Mouse (Mus musculus) mouse embryonic stem cell (cell line): Measurements from ENCODE around the gene Pabpc4.

Experiments used
- in situ Hi-C, 2 experiments: fragments of 300-500 bp; cut with MboI; formaldehyde crosslinking; loops; 1 replicate in 1 of 2; 3 replicates in 1 of 2; pipeline ENCODE4 v1.14.3; 2019 to 2020; ENCODE audit warnings: low sequenced_read_pairs in 2 of 2, low pct_unique_long_range_greater_than_20kb in 1 of 2, mixed read lengths in 1 of 2; ENCODE audit not compliant: unreplicated experiment in 1 of 2

The Pabpc4 gene

DNA sequence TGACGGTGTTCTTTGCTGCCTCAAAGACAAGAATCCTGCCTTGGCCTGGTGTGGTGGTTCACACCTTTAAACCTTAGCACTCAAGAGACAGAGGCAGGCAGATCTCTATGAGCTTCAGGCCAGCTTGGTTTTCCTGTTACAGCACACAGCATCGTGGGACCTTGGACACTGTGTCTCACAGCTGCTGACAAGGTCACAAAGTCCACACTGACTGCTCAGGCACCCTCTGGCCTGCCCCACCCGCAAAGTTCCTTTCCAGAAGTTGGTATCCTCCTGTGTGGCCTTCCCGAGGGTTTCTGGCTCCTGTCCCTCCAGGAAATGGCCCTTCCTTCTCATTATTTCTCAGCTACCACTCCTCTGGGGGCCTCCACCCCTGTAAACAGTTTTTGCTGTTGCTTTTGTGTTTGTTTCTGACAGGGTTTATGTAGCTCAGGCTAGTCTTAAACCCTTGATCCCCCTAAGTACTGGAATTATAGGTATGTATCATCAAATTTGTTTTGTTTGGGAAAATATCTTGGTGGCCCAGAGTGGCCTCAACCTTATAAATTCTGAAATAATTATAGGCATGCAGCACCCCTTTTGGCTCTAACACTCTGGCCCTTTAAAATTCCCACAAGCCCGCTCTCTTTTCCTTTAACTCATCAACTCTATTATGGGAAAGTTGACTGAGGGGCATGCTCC lies at the start of gene Pabpc4:
TSS of gene Pabpc4 (plus strand) at position 631 of the 681 bp plus-strand sequence.
- in situ Hi-C loops, result no loop called here

GRCm38 (mm10) chr4:123213975-123214374 lies 48.2 kb upstream of the Pabpc4 start:
- in situ Hi-C loops, result no loop called here

- in situ Hi-C loops, result no loop called here
These were observed 46.8 kb upstream of the Pabpc4 start for GRCm38 (mm10) chr4:123215367-123215766.

- in situ Hi-C loops, result no loop called here
These were observed 45.4 kb upstream of the Pabpc4 start for GRCm38 (mm10) chr4:123216782-123217181.

GRCm38 (mm10) chr4:123219720-123220357 lies 42.3 kb upstream of the Pabpc4 start:
- in situ Hi-C loops, result loop anchor here in 1 of 2 experiments (5.0 kb wide), 1 partner anchor 37 kb away; no protein-coding TSS in a partner anchor

DNA sequence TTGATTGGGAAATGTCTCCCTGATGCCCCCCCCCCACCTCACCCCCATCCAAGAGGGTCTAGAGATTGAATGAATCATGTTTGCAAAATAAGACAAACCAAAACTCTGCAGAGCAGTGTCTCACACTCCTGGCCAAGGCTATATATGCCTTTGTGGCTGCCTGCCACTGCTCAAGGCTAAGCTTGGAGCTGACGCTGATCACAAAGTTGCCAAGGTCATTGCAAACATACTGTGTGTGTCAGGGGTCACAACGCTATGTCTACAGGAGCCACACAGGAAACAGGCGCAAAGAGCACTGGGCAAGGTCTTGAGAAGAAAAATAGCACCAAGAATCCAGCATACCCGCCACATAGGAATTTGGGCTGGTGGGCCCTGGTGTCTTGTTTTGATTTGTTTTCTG lies 41.5 kb upstream of the Pabpc4 start:
- in situ Hi-C loops, result loop anchor here in 1 of 2 experiments (5.0 kb wide), 1 partner anchor 37 kb away; no protein-coding TSS in a partner anchor

DNA sequence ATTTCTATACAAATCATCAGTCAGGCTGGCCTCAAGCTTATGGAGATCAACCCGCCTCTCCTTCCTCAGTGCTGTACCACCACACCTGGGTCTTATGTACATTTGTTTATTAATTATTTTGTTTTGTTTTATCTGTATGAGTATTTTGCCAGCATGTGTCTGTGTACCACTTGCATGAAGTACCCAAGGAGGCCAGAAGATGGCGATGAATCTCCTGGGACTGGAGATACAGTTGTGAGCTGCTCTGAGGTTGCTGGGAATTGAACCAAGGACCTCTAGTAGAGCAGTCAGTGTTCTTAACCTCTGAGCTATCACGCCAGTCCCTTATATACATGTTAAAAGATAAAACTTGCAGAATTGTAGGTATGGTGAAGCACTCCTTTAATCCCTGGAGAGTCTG lies 38.8 kb upstream of the Pabpc4 start:
- in situ Hi-C loops, result loop anchor here in 1 of 2 experiments (5.0 kb wide), 1 partner anchor 34 kb away; no protein-coding TSS in a partner anchor

DNA sequence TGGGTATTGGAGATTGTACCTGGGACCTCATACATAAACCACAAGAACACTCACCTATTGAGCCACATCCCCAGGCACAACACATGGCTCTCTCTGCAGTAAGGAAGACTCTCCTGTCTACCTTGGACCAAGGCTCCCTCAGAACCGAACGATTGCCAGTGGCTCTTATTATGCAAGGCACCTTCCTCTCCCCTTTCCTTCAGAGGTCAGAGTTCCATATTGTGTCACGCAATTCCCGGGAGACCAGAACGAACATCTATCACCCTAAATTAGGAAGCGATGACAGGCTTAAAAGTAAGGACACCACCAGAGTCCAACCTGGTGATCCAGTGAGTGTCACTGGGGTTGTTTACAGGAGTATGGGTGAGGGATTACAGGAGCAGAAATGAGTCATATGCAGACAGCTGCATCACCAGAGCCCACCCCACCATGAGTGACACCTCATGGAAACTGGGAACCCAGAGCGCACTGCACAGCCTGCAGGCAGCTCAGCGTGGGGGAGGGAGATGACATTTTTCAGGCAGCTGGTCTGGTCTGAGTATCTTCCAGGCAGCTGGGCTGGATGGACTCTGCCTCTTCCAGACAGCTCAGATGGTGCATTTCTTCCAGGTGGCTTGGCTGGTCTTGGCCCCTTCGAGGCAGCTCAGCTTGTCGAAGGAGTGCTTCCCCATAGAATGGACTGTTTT lies 36.3 kb upstream of the Pabpc4 start:
- in situ Hi-C loops, result no loop called here

DNA sequence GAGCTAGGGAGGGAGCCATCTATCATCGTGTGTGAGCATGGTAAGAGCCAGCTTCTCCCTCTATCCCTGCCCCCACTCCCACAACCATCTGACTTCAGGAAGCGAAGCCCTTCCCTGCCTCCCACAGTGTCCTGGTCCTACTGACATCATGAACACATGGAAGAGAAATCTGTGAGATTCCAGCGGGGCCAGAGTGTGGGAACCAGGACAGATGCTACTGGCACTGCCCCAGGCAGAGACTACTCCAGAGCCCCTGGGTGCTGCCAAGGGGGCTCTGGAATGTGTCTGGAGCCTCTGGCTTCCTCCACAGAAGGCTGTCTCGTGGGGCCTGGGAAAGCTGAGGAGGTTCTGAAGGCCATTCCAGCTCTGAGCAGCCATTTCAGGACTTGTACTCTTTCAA lies 34.4 kb upstream of the Pabpc4 start:
- in situ Hi-C loops, result no loop called here

- in situ Hi-C loops, result no loop called here
These were observed 33.9 kb upstream of the Pabpc4 start for GRCm38 (mm10) chr4:123228270-123228669.

DNA sequence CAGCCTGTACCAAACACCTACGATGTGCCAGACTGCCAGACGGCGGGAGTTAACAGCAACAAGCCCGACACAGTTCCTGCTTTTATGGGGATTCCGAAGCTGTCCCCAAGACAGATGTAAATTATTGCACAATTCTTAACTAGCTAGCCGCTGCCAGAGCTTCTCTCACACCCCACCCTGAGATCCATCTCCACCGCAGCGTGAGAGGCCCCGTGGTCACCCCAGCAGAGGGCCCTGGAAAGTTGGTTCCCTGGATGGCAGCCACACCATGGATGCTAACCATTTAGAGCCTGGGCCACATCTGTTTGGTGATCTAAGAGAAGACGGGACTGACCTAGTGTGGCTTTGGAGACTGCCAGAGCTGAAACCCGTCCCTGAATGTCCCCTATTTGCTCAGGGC lies 33.0 kb upstream of the Pabpc4 start:
- in situ Hi-C loops, result no loop called here

GRCm38 (mm10) chr4:123232841-123233240 lies 29.3 kb upstream of the Pabpc4 start:
- in situ Hi-C loops, result no loop called here

- in situ Hi-C loops, result no loop called here
These were observed 28.6 kb upstream of the Pabpc4 start, which contains the start of gene Heyl for GRCm38 (mm10) chr4:123233492-123234084. Gene Heyl, plus strand, starts transcription at chr4:123233556.

- in situ Hi-C loops, result no loop called here
These were observed 26.2 kb upstream of the Pabpc4 start for GRCm38 (mm10) chr4:123235835-123236430.

DNA sequence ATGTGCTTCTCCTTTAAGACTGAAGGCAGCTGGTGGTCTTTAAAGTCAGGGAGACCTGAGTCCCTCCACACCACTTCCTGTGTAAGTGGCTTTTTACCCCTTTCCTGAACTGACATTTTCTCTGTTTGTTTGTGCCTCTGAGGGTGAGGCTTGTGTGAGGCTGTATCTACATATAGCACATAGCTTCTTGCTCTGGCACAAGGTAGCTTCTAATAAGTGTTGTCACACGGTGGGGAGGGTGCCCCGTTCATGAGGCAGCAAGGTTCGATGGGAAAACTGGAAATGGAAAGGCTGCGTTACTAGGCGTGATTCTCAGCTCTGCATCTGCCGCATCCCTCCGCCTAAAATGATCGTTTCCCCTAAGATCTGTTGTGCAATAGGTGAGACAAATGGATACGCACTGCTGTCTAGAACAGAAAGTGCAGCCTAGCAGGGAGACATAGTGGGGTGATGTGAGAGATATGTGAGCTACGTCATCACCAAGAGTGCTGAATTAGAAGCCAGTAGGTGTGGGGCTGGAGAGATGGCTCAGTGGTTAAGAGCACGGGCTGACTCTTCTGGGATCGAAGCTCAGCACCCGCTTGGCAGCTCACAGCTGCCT lies 25.6 kb upstream of the Pabpc4 start:
- in situ Hi-C loops, result no loop called here

GRCm38 (mm10) chr4:123237386-123238266 lies 24.5 kb upstream of the Pabpc4 start:
- in situ Hi-C loops, result no loop called here

- in situ Hi-C loops, result no loop called here
These were observed 22.6 kb upstream of the Pabpc4 start for GRCm38 (mm10) chr4:123239361-123240203.
